In genomic region chr11:50131801-50132201, GRCm38 (mm10) we compare ENCODE assay signal across 8 mouse cellular contexts. TPM values are rescaled to one million over a fixed set of nuclear protein-coding genes. Genes with fewer than 3 reads are reported as not detected.
DNase-seq lines count a peak whose midpoint lies in the region; ATAC-seq and TF ChIP-seq lines count a peak whose summit lies in the region.

No protein-coding gene starts in this region.

- peak overlapping the region; percentile 97 for H3K27ac ChIP-seq in left cerebral cortex, adult 2 months
- peak overlapping the region; percentile 82 for H3K27ac ChIP-seq in forebrain, embryonic 16.5 days (ENCODE audit: low read length)
- peak overlapping the region; percentile 84 for H3K27ac ChIP-seq in liver, embryonic 11.5 days (ENCODE audit: low read depth, low read length)
- H3K27ac ChIP-seq in stomach, postnatal 0 days (replicated peaks): peak overlapping the region; percentile 91

- H3K4me3 ChIP-seq in left cerebral cortex, adult 2 months: peak overlapping the region; percentile 76
- H3K4me3 ChIP-seq in forebrain, embryonic 16.5 days (replicated peaks; ENCODE audit: low read length): peak overlapping the region; percentile 93
- peak overlapping the region; percentile 81 for H3K4me3 ChIP-seq in liver, embryonic 11.5 days (ENCODE audit: low read depth, low read length)
- peak overlapping the region; percentile 86 for H3K4me3 ChIP-seq in stomach, postnatal 0 days (ENCODE audit: low read depth, low read length)

- no peaks in the 10 kb centered on the region for H3K9me3 ChIP-seq in forebrain, embryonic 16.5 days (ENCODE audit: control insufficient read depth, low read length)
- H3K9me3 ChIP-seq in liver, embryonic 11.5 days (ENCODE audit: control insufficient read depth, low read length): no peaks in the 10 kb centered on the region
- H3K9me3 ChIP-seq in stomach, postnatal 0 days (ENCODE audit: control insufficient read depth, low read length): no peaks in the 10 kb centered on the region

- intact Hi-C loops in left cerebral cortex, adult 2 months (cut with DNase I): loop anchor here (2.0 kb wide), 1 partner anchor 107 kb away; the partner anchor contains the start of gene Rnf130

- H3K27me3 ChIP-seq in forebrain, embryonic 16.5 days (replicated peaks; ENCODE audit: control insufficient read depth, insufficient read depth, low read length): no peaks in the 10 kb centered on the region
- no peaks in the 10 kb centered on the region for H3K27me3 ChIP-seq in liver, embryonic 11.5 days (replicated peaks; ENCODE audit: control insufficient read depth, insufficient read depth, low read length)
- H3K27me3 ChIP-seq in stomach, postnatal 0 days (ENCODE audit: control insufficient read depth, insufficient read depth, low read length): no peaks in the 10 kb centered on the region

- H3K4me1 ChIP-seq in forebrain, embryonic 16.5 days (replicated peaks; ENCODE audit: control insufficient read depth, insufficient read depth, low read length): peaks cover 14% of the 10 kb centered on the region
- H3K4me1 ChIP-seq in liver, embryonic 11.5 days (replicated peaks; ENCODE audit: control insufficient read depth, insufficient read depth, low read length): peaks cover 23% of the 10 kb centered on the region
- H3K4me1 ChIP-seq in stomach, postnatal 0 days (replicated peaks; ENCODE audit: control insufficient read depth, insufficient read depth): no peaks in the 10 kb centered on the region

- ATAC-seq in activated CD4-positive, CD25-positive, alpha-beta regulatory T cell, adult 4 months: peak; percentile 9
- ATAC-seq in forebrain, embryonic 16.5 days: peak; percentile 5; the same call in 1 of the 2 replicates
- 0 out of 2 replicates have a peak, but pooled peaks have one; percentile 11 for ATAC-seq in liver, embryonic 11.5 days (replicated peaks; ENCODE audit: low FRiP score)
- ATAC-seq in stomach, postnatal 0 days (ENCODE audit: low FRiP score, low TSS enrichment): no peak

- 9% methylated on average over 10 of the region's 10 CpGs for WGBS in forebrain, embryonic 16.5 days
- 16% methylated on average over 10 of the region's 10 CpGs for WGBS in liver, embryonic 11.5 days
- 9% methylated on average over 10 of the region's 10 CpGs for WGBS in stomach, postnatal 0 days

- peak overlapping the region; percentile 100 for H3K9ac ChIP-seq in forebrain, embryonic 16.5 days (replicated peaks; ENCODE audit: low read depth, low read length)
- H3K9ac ChIP-seq in liver, embryonic 11.5 days (ENCODE audit: low read depth, low read length): peak overlapping the region; percentile 96
- H3K9ac ChIP-seq in stomach, postnatal 0 days (ENCODE audit: low read length): peak overlapping the region; percentile 98

- TF ChIP-seq EP300 in stomach, postnatal 0 days (optimal IDR thresholded peaks at IDR 0.05): no peak

- no peak for TF ChIP-seq CTCF in left cerebral cortex, adult 2 months (IDR thresholded peaks at IDR 0.05)
- no peak for TF ChIP-seq CTCF in stomach, postnatal 0 days (IDR thresholded peaks at IDR 0.05; ENCODE audit: low read depth)

- DNase-seq in left cerebral cortex, adult 2 months (ENCODE audit: extremely low spot score in 1 of 2, low spot score in 2 of 2): no peak
- no peak for DNase-seq in left cerebral cortex, adult 18-20 months (ENCODE audit: low spot score in 2 of 2)
- DNase-seq in liver, embryonic 11.5 days (ENCODE audit: low spot score): peak; percentile 54
- DNase-seq in stomach, postnatal 0 days (ENCODE audit: low spot score): peak; percentile 23
- no peak for DNase-seq in right cerebral cortex, postnatal 10 days (ENCODE audit: low spot score in 2 of 2)
- DNase-seq in gastrocnemius, adult 8-10 months (ENCODE audit: low spot score in 2 of 2): no peak

- peaks cover under 1% of the 10 kb centered on the region; the same call in 1 of the 2 replicates for H3K36me3 ChIP-seq in forebrain, embryonic 16.5 days (ENCODE audit: control insufficient read depth, insufficient read depth)
- H3K36me3 ChIP-seq in liver, embryonic 11.5 days (ENCODE audit: control insufficient read depth, insufficient read depth, low read length): peaks cover 11% of the 10 kb centered on the region; the same call in 1 of the 2 replicates
- H3K36me3 ChIP-seq in stomach, postnatal 0 days (ENCODE audit: control insufficient read depth, insufficient read depth, low read length): peaks cover 5% of the 10 kb centered on the region; the same call in 1 of the 2 replicates

- peak overlapping the region; percentile 88 for H3K4me2 ChIP-seq in forebrain, embryonic 16.5 days (ENCODE audit: low read length)
- H3K4me2 ChIP-seq in liver, embryonic 11.5 days: peak overlapping the region; percentile 92
- H3K4me2 ChIP-seq in stomach, postnatal 0 days (replicated peaks; ENCODE audit: low read depth): peak overlapping the region; percentile 97

RNA-seq across cellular contexts. Expression of gene Tbc1d9b, which starts 0.6 kb away (rescaled TPM):
- total RNA-seq in left cerebral cortex, adult 2 months (2021): 100 to 1,000 TPM; 118 to 124 TPM
- total RNA-seq in left cerebral cortex, adult 18-20 months (2021): 100 to 1,000 TPM; 131 TPM
- 10 to 100 TPM; 20.6 to 32.5 TPM for polyA plus RNA-seq in activated CD4-positive, CD25-positive, alpha-beta regulatory T cell, adult 4 months (2017; shearing (Covaris generic))
- polyA plus RNA-seq in forebrain, embryonic 16.5 days (2015; fragmentation: Nextera tagmentation; extraction: Ambion mirVana): 38.2 and 43.6 TPM in 2 replicates
- 30.1 and 34.0 TPM in 2 replicates for polyA plus RNA-seq in liver, embryonic 11.5 days (2014; fragmentation: Nextera tagmentation; extraction: Ambion mirVana)
- polyA plus RNA-seq in stomach, postnatal 0 days (2015; fragmentation: Nextera tagmentation; extraction: Ambion mirVana): 13.9 and 14.5 TPM in 2 replicates
- total RNA-seq in gastrocnemius, adult 8-10 months (2022): 10 to 100 TPM; 22.3 to 28.2 (median 23.1) TPM

RNA-seq across cellular contexts. Expression of gene Mrnip, which starts 42.4 kb away (rescaled TPM):
- total RNA-seq in left cerebral cortex, adult 2 months (2021): 10 to 100 TPM; 13.3 to 14.2 TPM
- total RNA-seq in left cerebral cortex, adult 18-20 months (2021): 10 to 100 TPM; 11.5 to 13.9 TPM
- polyA plus RNA-seq in activated CD4-positive, CD25-positive, alpha-beta regulatory T cell, adult 4 months (2017; shearing (Covaris generic)): 10 to 100 TPM; 11.2 to 12.6 TPM
- polyA plus RNA-seq in forebrain, embryonic 16.5 days (2015; fragmentation: Nextera tagmentation; extraction: Ambion mirVana): 28.4 and 33.7 TPM in 2 replicates
- polyA plus RNA-seq in liver, embryonic 11.5 days (2014; fragmentation: Nextera tagmentation; extraction: Ambion mirVana): 13.9 and 18.7 TPM in 2 replicates
- polyA plus RNA-seq in stomach, postnatal 0 days (2015; fragmentation: Nextera tagmentation; extraction: Ambion mirVana): 6.1 and 6.2 TPM in 2 replicates
- total RNA-seq in gastrocnemius, adult 8-10 months (2022): 1 to 10 TPM; 2.4 to 2.9 (median 2.6) TPM

Comparison
In these comparisons a context has a peak if more than half of its experiments do, and no peak if none do; other contexts are left out.
1. DNase-seq: peak in liver, embryonic 11.5 days (single experiment) and stomach, postnatal 0 days (single experiment); none in left cerebral cortex, adult 2 months (0 of 2), left cerebral cortex, adult 18-20 months (0 of 2), right cerebral cortex, postnatal 10 days (0 of 2) and gastrocnemius, adult 8-10 months (0 of 2).
2. Peak in every context shown above with its lines, with median percentiles within 50 percentile points of each other: H3K27ac ChIP-seq, H3K4me3 ChIP-seq, H3K4me2 ChIP-seq and H3K9ac ChIP-seq.